Mouse (Mus musculus) lung, embryonic 14.5 days (tissue): ENCODE measurements around the gene Rora. TPM values are rescaled to one million over a fixed set of nuclear protein-coding genes. Genes with fewer than 3 reads are reported as not detected.
A peak's percentile ranks its signal among the peaks of the same experiment; 100 is the strongest.

Source experiments
- ATAC-seq: fragments of 200-750 bp; cut with Nextera tagmentation; 2 replicates; pipeline ENCODE4 v1.8.0; 2017; ENCODE audit warnings: mild to moderate bottlenecking, moderate TSS enrichment, moderate library complexity; ENCODE audit not compliant: insufficient read depth
- DNase-seq: peaks from one replicate; pipeline ENCODE4 v3.0.0-alpha.2; 2015
- H3K27ac ChIP-seq: fragments of 300-500 bp; sonication (generic); 2 replicates; pipeline ENCODE4 v1.5.1; 2014; ENCODE audit warnings: low read depth, mild to moderate bottlenecking, moderate library complexity
- H3K27me3 ChIP-seq: fragments of 300-500 bp; sonication (generic); 2 replicates; pipeline ENCODE4 v1.6.1; 2014; ENCODE audit warnings: low read length, control low read depth; ENCODE audit not compliant: insufficient read depth
- H3K36me3 ChIP-seq: fragments of 300-500 bp; sonication (generic); 2 replicates; pipeline ENCODE4 v1.6.1; 2014; ENCODE audit warnings: control low read depth; ENCODE audit not compliant: insufficient read depth
- H3K4me1 ChIP-seq: fragments of 300-500 bp; sonication (generic); 2 replicates; pipeline ENCODE4 v1.6.1; 2014; ENCODE audit warnings: antibody characterized with exemption, control low read depth; ENCODE audit not compliant: insufficient read depth
- H3K4me2 ChIP-seq: fragments of 300-500 bp; sonication (generic); 2 replicates; pipeline ENCODE4 v1.6.1; 2014; ENCODE audit warnings: mild to moderate bottlenecking
- H3K4me3 ChIP-seq: fragments of 300-500 bp; sonication (generic); 2 replicates; pipeline ENCODE4 v1.5.1; 2014; ENCODE audit warnings: low read depth, low read length
- H3K9ac ChIP-seq: fragments of 300-500 bp; sonication (generic); 2 replicates; pipeline ENCODE4 v1.6.1; 2014
- H3K9me3 ChIP-seq: fragments of 300-500 bp; sonication (generic); 2 replicates; pipeline ENCODE4 v1.6.1; 2016; ENCODE audit warnings: low read depth, low read length, control low read depth
- CTCF ChIP-seq: IDR thresholded peaks from 2 replicates; pipeline ENCODE4 v1.5.1; 2016; ENCODE audit warnings: antibody characterized with exemption, low read depth
- WGBS: fragments of 180-500 bp; shearing (Covaris S2); extraction: QIAGEN DNeasy Blood & Tissue Kit; methylation state at CpG from one replicate; pipeline ENCODE4 v1.1.7; 2014; 5-methylcytosine and 5-hydroxymethylcytosine counted together
- polyA plus RNA-seq: library from polyadenylated mRNA; unstranded; fragments of >200 nt; fragmentation: Nextera tagmentation; extraction: Ambion mirVana; gene quantifications from 2 replicates; pipeline ENCODE4 v1.2.1, GENCODE M21; 2014

Gene Rora
- polyA plus RNA-seq, 1 experiment from 2014 or later, result 5.9 TPM

GRCm38 (mm10) chr9:69154684-69155083 is 501.1 kb downstream of the Rora start:
- Histone ChIP-seq H3K9me3 (no peaks in the 10 kb centered on the region), H3K36me3 (no peaks in the 10 kb centered on the region), H3K9ac (no peak overlapping the region), H3K27ac (no peak overlapping the region), H3K4me3 (no peak overlapping the region), H3K4me2 (no peak overlapping the region), H3K27me3 (no peaks in the 10 kb centered on the region), H3K4me1 (no peaks in the 10 kb centered on the region)
- 90% methylated on average over 5 of the region's 5 CpGs for WGBS
- ATAC-seq, result no peak
- no peak for TF ChIP-seq CTCF
- DNase-seq, result no peak

- no peak for TF ChIP-seq CTCF
- H3K4me1 ChIP-seq, result no peaks in the 10 kb centered on the region
- H3K4me3 ChIP-seq, result no peak overlapping the region
- H3K4me2 ChIP-seq, result no peak overlapping the region
- ATAC-seq (peak; percentile 54; the same call in 1 of the 2 replicates), DNase-seq (peak; percentile 44)
- no peaks in the 10 kb centered on the region for H3K27me3 ChIP-seq
- no peaks in the 10 kb centered on the region for H3K36me3 ChIP-seq
- 37% methylated on average over 8 of the region's 8 CpGs for WGBS
- H3K27ac ChIP-seq, result no peak overlapping the region
- H3K9me3 ChIP-seq, result no peaks in the 10 kb centered on the region
- no peak overlapping the region for H3K9ac ChIP-seq
These were observed 502.4 kb downstream of the Rora start for GRCm38 (mm10) chr9:69155836-69156595.

GRCm38 (mm10) chr9:69160818-69161217 is 507.2 kb downstream of the Rora start:
- no peak overlapping the region for H3K4me3 ChIP-seq
- ATAC-seq, result no peak
- H3K27ac ChIP-seq, result no peak overlapping the region
- H3K36me3 ChIP-seq, result no peaks in the 10 kb centered on the region
- no peak overlapping the region for H3K9ac ChIP-seq
- H3K4me2 ChIP-seq, result no peak overlapping the region
- TF ChIP-seq CTCF, result peak; percentile 36
- no peaks in the 10 kb centered on the region for H3K27me3 ChIP-seq
- WGBS, result 87% methylated on average over 5 of the region's 5 CpGs
- no peak for DNase-seq
- no peaks in the 10 kb centered on the region for H3K9me3 ChIP-seq
- peaks cover 12% of the 10 kb centered on the region for H3K4me1 ChIP-seq

GRCm38 (mm10) chr9:69164653-69165052 is 511.1 kb downstream of the Rora start:
- H3K36me3 ChIP-seq, result no peaks in the 10 kb centered on the region
- H3K4me3 ChIP-seq, result no peak overlapping the region
- H3K27ac ChIP-seq, result peak overlapping the region; percentile 62; the same call in 1 of the 2 replicates
- WGBS, result 59% methylated on average over 7 of the region's 7 CpGs
- no peaks in the 10 kb centered on the region for H3K27me3 ChIP-seq
- ATAC-seq (no peak), DNase-seq (peak; percentile 42)
- TF ChIP-seq CTCF, result no peak
- no peak overlapping the region for H3K9ac ChIP-seq
- no peaks in the 10 kb centered on the region for H3K9me3 ChIP-seq
- peaks cover 12% of the 10 kb centered on the region for H3K4me1 ChIP-seq
- no peak overlapping the region for H3K4me2 ChIP-seq

DNA sequence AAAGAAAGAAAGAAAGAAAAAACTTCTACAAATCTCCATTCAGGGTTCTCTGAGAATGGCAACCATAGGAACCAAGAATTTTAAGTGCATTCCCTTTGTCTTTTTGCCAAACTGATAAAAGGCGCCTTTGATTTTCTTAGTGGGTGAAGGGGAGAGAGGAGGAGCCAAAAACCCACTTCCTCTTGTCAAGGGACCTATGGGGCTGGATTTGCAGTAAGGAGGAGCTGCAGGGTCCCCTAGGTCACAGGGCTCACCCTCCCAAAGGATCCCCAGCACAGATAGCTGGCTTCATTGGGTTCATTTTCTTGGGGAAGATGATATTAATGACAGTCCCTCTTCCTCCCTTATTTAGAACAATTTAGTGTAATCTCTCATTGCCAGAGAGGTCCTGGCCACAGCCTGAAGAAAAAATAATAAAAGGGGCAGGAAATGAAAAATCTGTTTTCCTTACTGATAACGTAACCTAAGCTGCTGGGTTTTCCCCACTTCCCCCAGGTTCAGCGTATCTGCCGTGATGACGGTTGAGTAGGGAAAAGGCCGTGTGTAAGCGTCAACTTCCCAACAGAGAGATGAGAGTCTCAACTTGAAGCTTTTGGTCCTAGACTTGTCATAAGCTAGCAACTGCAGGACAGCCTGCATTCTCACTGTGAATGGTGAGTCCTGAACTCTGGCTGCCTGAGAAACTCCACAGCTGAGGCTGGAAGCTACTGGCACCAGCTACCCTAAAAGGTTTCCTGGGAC is 511.7 kb downstream of the Rora start:
- H3K4me1 ChIP-seq, result peaks cover 12% of the 10 kb centered on the region
- H3K36me3 ChIP-seq, result no peaks in the 10 kb centered on the region
- H3K4me3 ChIP-seq, result no peak overlapping the region
- no peaks in the 10 kb centered on the region for H3K27me3 ChIP-seq
- peak overlapping the region; percentile 46; the same call in 1 of the 2 replicates for H3K27ac ChIP-seq
- no peaks in the 10 kb centered on the region for H3K9me3 ChIP-seq
- TF ChIP-seq CTCF, result no peak
- DNase-seq (peak; percentile 70), ATAC-seq (peak; percentile 52; the same call in 1 of the 2 replicates)
- H3K9ac ChIP-seq, result no peak overlapping the region
- 43% methylated on average over 7 of the region's 7 CpGs for WGBS
- H3K4me2 ChIP-seq, result no peak overlapping the region

- Histone ChIP-seq H3K27me3 (no peaks in the 10 kb centered on the region), H3K4me3 (no peak overlapping the region), H3K27ac (no peak overlapping the region), H3K9me3 (no peaks in the 10 kb centered on the region), H3K4me2 (no peak overlapping the region), H3K36me3 (no peaks in the 10 kb centered on the region), H3K9ac (no peak overlapping the region), H3K4me1 (peaks cover 4% of the 10 kb centered on the region; the same call in 1 of the 2 replicates)
- no peak for ATAC-seq
- WGBS, result 68% methylated on average over 6 of the region's 6 CpGs
- no peak for TF ChIP-seq CTCF
- DNase-seq, result no peak
These were observed 520.5 kb downstream of the Rora start for GRCm38 (mm10) chr9:69174061-69174460.

DNA sequence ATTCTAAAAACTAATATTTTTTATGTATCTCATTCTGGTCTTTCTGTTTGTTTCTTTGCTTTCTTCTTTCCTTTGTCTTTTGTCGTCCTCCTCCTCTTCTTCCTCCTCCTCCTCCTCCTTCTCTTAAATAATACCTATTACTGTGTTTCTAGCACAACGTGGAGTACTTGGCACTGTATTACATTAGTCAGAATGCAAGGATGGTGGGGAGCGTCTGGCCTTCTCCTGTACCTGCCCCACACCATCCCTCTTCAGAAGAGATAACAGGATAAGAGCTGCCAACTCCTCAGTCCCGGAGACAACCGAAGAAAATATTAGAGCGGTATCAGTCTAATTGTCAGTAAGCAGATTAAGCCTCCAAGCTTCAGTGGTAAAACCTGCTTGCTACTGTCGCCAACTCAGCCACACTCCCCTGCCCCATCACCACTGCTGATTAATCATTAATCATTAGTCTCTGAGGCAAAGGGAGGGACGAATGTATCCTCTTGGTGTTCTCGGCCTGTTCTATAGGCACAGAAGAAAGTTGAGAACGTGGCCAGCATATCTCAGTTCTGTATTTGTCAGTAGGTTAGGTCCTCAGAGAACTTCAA is 521.0 kb downstream of the Rora start:
- no peaks in the 10 kb centered on the region for H3K9me3 ChIP-seq
- H3K27me3 ChIP-seq, result no peaks in the 10 kb centered on the region
- WGBS, result 26% methylated on average over 10 of the region's 10 CpGs
- no peak overlapping the region for H3K4me2 ChIP-seq
- H3K27ac ChIP-seq, result no peak overlapping the region
- H3K4me3 ChIP-seq, result no peak overlapping the region
- no peak for TF ChIP-seq CTCF
- H3K4me1 ChIP-seq, result peaks cover 4% of the 10 kb centered on the region; the same call in 1 of the 2 replicates
- H3K9ac ChIP-seq, result no peak overlapping the region
- ATAC-seq, result peak; percentile 17; the same call in 1 of the 2 replicates
- DNase-seq, result no peak
- no peaks in the 10 kb centered on the region for H3K36me3 ChIP-seq
